Mouse (Mus musculus): Measurements from ENCODE around the gene Dcst2.

Gene Dcst2

GRCm38 (mm10) chr3:89388901-89389740 lies 27.3 kb downstream of the Dcst2 start:
- peak; percentile 63 for DNase-seq

GRCm38 (mm10) chr3:89390111-89390515 lies 28.3 kb downstream of the Dcst2 start:
- no peak for DNase-seq

GRCm38 (mm10) chr3:89390699-89391662 lies 29.2 kb downstream of the Dcst2 start:
- no peak for DNase-seq

GRCm38 (mm10) chr3:89391663-89392511 lies 30.1 kb downstream of the Dcst2 start:
- peak; percentile 69 for DNase-seq

- DNase-seq = peak; percentile 18
Measured at GRCm38 (mm10) chr3:89392871-89393311, 31.1 kb downstream of the Dcst2 start.

GRCm38 (mm10) chr3:89393605-89394004 lies 31.8 kb downstream of the Dcst2 start:
- DNase-seq = peak; percentile 97

GRCm38 (mm10) chr3:89394006-89394893 lies 32.5 kb downstream of the Dcst2 start, which contains the start of gene Zbtb7b:
Gene Zbtb7b, minus strand, starts transcription at chr3:89394776.
- DNase-seq = peak; percentile 80

- peak; percentile 93 for DNase-seq
Measured at GRCm38 (mm10) chr3:89394894-89395256, 33.1 kb downstream of the Dcst2 start.

- no peak for DNase-seq
Measured at GRCm38 (mm10) chr3:89395419-89395805, 33.6 kb downstream of the Dcst2 start.

- peak; percentile 88 for DNase-seq
Measured at GRCm38 (mm10) chr3:89395806-89396653, 34.3 kb downstream of the Dcst2 start.

- no peak for DNase-seq
Measured at GRCm38 (mm10) chr3:89396654-89397005, 34.9 kb downstream of the Dcst2 start.

GRCm38 (mm10) chr3:89401329-89401728 lies 39.6 kb downstream of the Dcst2 start:
- DNase-seq = no peak

- DNase-seq = no peak
Measured at GRCm38 (mm10) chr3:89402693-89403092, 40.9 kb downstream of the Dcst2 start, which contains the start of gene Lenep. Gene Lenep, minus strand, starts transcription at chr3:89402793.

GRCm38 (mm10) chr3:89406887-89407286 lies 45.1 kb downstream of the Dcst2 start:
- DNase-seq = no peak

GRCm38 (mm10) chr3:89408448-89408847 lies 46.7 kb downstream of the Dcst2 start:
- no peak for DNase-seq

- no peak for DNase-seq
Measured at GRCm38 (mm10) chr3:89409701-89410100, 47.9 kb downstream of the Dcst2 start.

GRCm38 (mm10) chr3:89410864-89411263 lies 49.1 kb downstream of the Dcst2 start:
- no peak for DNase-seq

- DNase-seq = peak; percentile 96
Measured at GRCm38 (mm10) chr3:89411490-89412393, 50.0 kb downstream of the Dcst2 start, which contains the start of gene Flad1. Gene Flad1, minus strand, starts transcription at chr3:89411870.

GRCm38 (mm10) chr3:89416158-89416557 lies 54.4 kb downstream of the Dcst2 start:
- DNase-seq = no peak
